Comparison of ENCODE assay signal across 11 mouse cellular contexts in the genomic region with DNA sequence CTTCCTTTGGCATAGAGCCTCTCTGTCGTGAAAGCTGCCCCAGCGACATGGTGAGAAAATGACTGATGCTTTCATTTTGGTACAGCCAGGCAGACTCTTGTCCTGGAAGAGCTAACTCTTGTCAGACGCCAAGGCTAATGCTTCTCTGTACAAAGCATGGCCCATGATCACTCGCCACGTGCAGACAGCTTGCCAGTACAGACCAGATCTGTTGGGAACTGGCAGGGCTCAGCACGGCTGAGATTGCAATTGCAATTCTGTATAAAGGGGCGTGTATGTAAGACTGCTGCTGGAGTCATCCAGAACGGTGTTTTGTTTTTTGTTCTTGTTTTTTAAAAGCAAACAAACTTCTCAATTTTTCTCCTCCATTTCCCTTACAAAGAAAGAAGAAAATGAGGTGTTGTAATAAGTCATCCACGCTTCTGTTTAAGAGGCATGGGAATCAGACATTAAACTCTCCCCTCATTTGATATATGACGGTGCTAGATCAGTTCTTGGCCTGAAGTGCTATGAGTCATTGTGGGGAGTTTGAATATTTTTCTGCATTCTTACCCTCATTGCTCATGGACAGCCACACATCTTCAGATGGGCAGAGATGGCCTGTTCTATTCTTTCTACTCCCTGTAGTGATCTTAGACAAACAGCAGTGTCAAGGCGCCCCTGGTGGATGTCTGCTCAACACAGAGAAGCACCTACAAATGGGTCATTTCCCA.
DNase-seq lines count a peak whose midpoint lies in the region; ATAC-seq and TF ChIP-seq lines count a peak whose summit lies in the region.
"Had no signal": no experiment of that assay in that cellular context is flagged by ENCODE, and none has a peak within 500 bp of the region (broad histone marks: within the 10 kb centered on the region; RNA-seq: fewer than 3 reads in every experiment).

No protein-coding gene starts in this region.

- no peaks in the 10 kb centered on the region for H3K36me3 ChIP-seq in lung, embryonic 14.5 days (ENCODE audit: insufficient read depth)
- no peaks in the 10 kb centered on the region for H3K36me3 ChIP-seq in embryonic facial prominence, embryonic 10.5 days (replicated peaks)
- H3K36me3 ChIP-seq: limb, embryonic 12.5 days had no signal

- no peak overlapping the region for H3K9ac ChIP-seq in lung, embryonic 14.5 days
- H3K9ac ChIP-seq: limb, embryonic 12.5 days had no signal

- ATAC-seq in lung, embryonic 14.5 days (ENCODE audit: insufficient read depth), result peak; percentile 85

- WGBS in lung, embryonic 14.5 days, result 44% methylated on average over 11 of the region's 11 CpGs
- WGBS in embryonic facial prominence, embryonic 10.5 days, result 82% methylated on average over 11 of the region's 11 CpGs

- H3K4me3 ChIP-seq in layer of hippocampus, adult 2 months, result peak overlapping the region; percentile 23; the same call in 1 of the 2 replicates
- H3K4me3 ChIP-seq in lung, embryonic 14.5 days (ENCODE audit: low read depth, low read length), result no peak overlapping the region
- no peak overlapping the region for H3K4me3 ChIP-seq in embryonic facial prominence, embryonic 10.5 days
- H3K4me3 ChIP-seq: limb, embryonic 12.5 days had no signal

- H3K27me3 ChIP-seq in lung, embryonic 14.5 days (ENCODE audit: insufficient read depth, low read length), result no peaks in the 10 kb centered on the region
- no peaks in the 10 kb centered on the region for H3K27me3 ChIP-seq in embryonic facial prominence, embryonic 10.5 days (replicated peaks; ENCODE audit: low read depth, poor library complexity, severe bottlenecking)
- H3K27me3 ChIP-seq: limb, embryonic 12.5 days had no signal

- H3K4me1 ChIP-seq in lung, embryonic 14.5 days (ENCODE audit: insufficient read depth), result no peaks in the 10 kb centered on the region
- no peaks in the 10 kb centered on the region for H3K4me1 ChIP-seq in embryonic facial prominence, embryonic 10.5 days
- H3K4me1 ChIP-seq: limb, embryonic 12.5 days had no signal

- no peak overlapping the region for H3K27ac ChIP-seq in layer of hippocampus, adult 2 months
- H3K27ac ChIP-seq in lung, embryonic 14.5 days (ENCODE audit: low read depth), result peak overlapping the region; percentile 46; the same call in 1 of the 2 replicates
- H3K27ac ChIP-seq in embryonic facial prominence, embryonic 10.5 days (replicated peaks), result no peak overlapping the region
- H3K27ac ChIP-seq: limb, embryonic 12.5 days had no signal

- no peaks in the 10 kb centered on the region for H3K9me3 ChIP-seq in lung, embryonic 14.5 days (ENCODE audit: low read depth, low read length)
- no peaks in the 10 kb centered on the region; the same call in 1 of the 2 replicates for H3K9me3 ChIP-seq in embryonic facial prominence, embryonic 10.5 days

- TF ChIP-seq CTCF in layer of hippocampus, adult 2 months (conservative IDR thresholded peaks at IDR 0.05), result peak; percentile 39
- peak; percentile 36 for TF ChIP-seq CTCF in lung, embryonic 14.5 days (IDR thresholded peaks at IDR 0.05; ENCODE audit: low read depth)

- peak; percentile 60 to 69 for DNase-seq in cerebellum, postnatal 10 days
- no peak for DNase-seq in cerebellum, adult 18-20 months
- no peak for DNase-seq in layer of hippocampus, adult 2 months (ENCODE audit: low spot score in 2 of 2)
- no peak for DNase-seq in layer of hippocampus, adult 9-10 months (ENCODE audit: low spot score)
- peak; percentile 6 for DNase-seq in ES-CJ7 (ENCODE audit: low read depth, low spot score)
- peak; percentile 66 for DNase-seq in lung, embryonic 14.5 days
- DNase-seq in embryonic facial prominence, embryonic 10.5 days (ENCODE audit: low spot score), result no peak
- no peak for DNase-seq in thymus, postnatal 0 days (ENCODE audit: low spot score)
- DNase-seq: B cell, adult 2 months; kidney, postnatal 10 days had no signal

- H3K4me2 ChIP-seq in lung, embryonic 14.5 days, result no peak overlapping the region
- H3K4me2 ChIP-seq: limb, embryonic 12.5 days had no signal

Comparison
In these comparisons a context has a peak if more than half of its experiments do, and no peak if none do; other contexts are left out.
1. DNase-seq: peak in cerebellum, postnatal 10 days (2 of 2), ES-CJ7 (single experiment) and lung, embryonic 14.5 days (single experiment); none in cerebellum, adult 18-20 months (0 of 2), layer of hippocampus, adult 2 months (0 of 2), layer of hippocampus, adult 9-10 months (single experiment), embryonic facial prominence, embryonic 10.5 days (single experiment) and thymus, postnatal 0 days (single experiment).